Mouse (Mus musculus) spleen, adult 18-20 months (tissue): Measurements from ENCODE around the gene Dnajc28.
A peak's percentile ranks its signal among the peaks of the same experiment; 100 is the strongest.

Experiments
- DNase-seq, 2 experiments: peaks; one replicate each; pipeline ENCODE4 v3.0.0; 2022; ENCODE audit warnings: mixed read lengths in 2 of 2

Dnajc28 gene

GRCm38 (mm10) chr16:91587730-91588453, 30.9 kb downstream of the Dnajc28 start:
- DNase-seq: no peak

- no peak for DNase-seq
Measured at GRCm38 (mm10) chr16:91586244-91586643, 32.6 kb downstream of the Dnajc28 start.

GRCm38 (mm10) chr16:91585617-91586016, 33.2 kb downstream of the Dnajc28 start:
- DNase-seq: no peak

- DNase-seq: peak in 1 of 2 experiments; percentile 57
Measured at GRCm38 (mm10) chr16:91582307-91582706, 36.5 kb downstream of the Dnajc28 start.

- no peak for DNase-seq
Measured at GRCm38 (mm10) chr16:91578980-91579720, 39.7 kb downstream of the Dnajc28 start.

GRCm38 (mm10) chr16:91575151-91575550, 43.7 kb downstream of the Dnajc28 start:
- no peak for DNase-seq

GRCm38 (mm10) chr16:91571105-91571504, 47.7 kb downstream of the Dnajc28 start:
- no peak for DNase-seq

- DNase-seq: no peak
Measured at GRCm38 (mm10) chr16:91568960-91569359, 49.9 kb downstream of the Dnajc28 start.

- DNase-seq: no peak
Measured at GRCm38 (mm10) chr16:91566002-91566401, 52.8 kb downstream of the Dnajc28 start.

- DNase-seq: no peak
Measured at GRCm38 (mm10) chr16:91565292-91565951, 53.4 kb downstream of the Dnajc28 start.

GRCm38 (mm10) chr16:91564580-91565291, 54.1 kb downstream of the Dnajc28 start:
- no peak for DNase-seq
